Mouse (Mus musculus) intestine, embryonic 14.5 days (tissue): ENCODE data around the gene Wasf3. TPM values are rescaled to one million over a fixed set of nuclear protein-coding genes. Genes with fewer than 3 reads are reported as not detected.

ENCODE experiments used
- ATAC-seq: fragments of 200-750 bp; cut with Nextera tagmentation; replicated peaks from 2 replicates; pipeline ENCODE4 v1.8.0; 2017; ENCODE audit warnings: low read depth, moderate number of reproducible peaks, moderate TSS enrichment, moderate library complexity; ENCODE audit not compliant: low FRiP score, low TSS enrichment
- DNase-seq: peaks from one replicate; pipeline ENCODE4 v3.0.0-alpha.2; 2018; ENCODE audit warnings: low spot score
- H3K27ac ChIP-seq: fragments of 300-500 bp; sonication (generic); 2 replicates; pipeline ENCODE4 v1.5.1; 2014; ENCODE audit warnings: low read depth, mild to moderate bottlenecking, control low read depth
- H3K27me3 ChIP-seq: fragments of 300-500 bp; sonication (generic); replicated peaks from 2 replicates; pipeline ENCODE4 v1.6.1; 2014; ENCODE audit warnings: low read length, control low read depth; ENCODE audit not compliant: control insufficient read depth, insufficient read depth
- H3K36me3 ChIP-seq: fragments of 300-500 bp; sonication (generic); 2 replicates; pipeline ENCODE4 v1.6.1; 2014; ENCODE audit warnings: low read length, control low read depth; ENCODE audit not compliant: control insufficient read depth, insufficient read depth
- H3K4me1 ChIP-seq: fragments of 300-500 bp; sonication (generic); replicated peaks from 2 replicates; pipeline ENCODE4 v1.6.1; 2014; ENCODE audit warnings: low read length, control low read depth, mixed read lengths; ENCODE audit not compliant: control insufficient read depth, insufficient read depth
- H3K4me2 ChIP-seq: fragments of 300-500 bp; sonication (generic); 2 replicates; pipeline ENCODE4 v1.6.1; 2014; ENCODE audit warnings: low read length
- H3K4me3 ChIP-seq: fragments of 300-500 bp; sonication (generic); 2 replicates; pipeline ENCODE4 v1.5.1; 2014; ENCODE audit warnings: low read depth, low read length, control low read depth, mixed read lengths
- H3K9ac ChIP-seq: fragments of 300-500 bp; sonication (generic); 2 replicates; pipeline ENCODE4 v1.6.1; 2014; ENCODE audit warnings: mild to moderate bottlenecking, low read length
- H3K9me3 ChIP-seq: fragments of 300-500 bp; sonication (generic); 2 replicates; pipeline ENCODE4 v1.6.1; 2016; ENCODE audit warnings: low read length, control low read depth; ENCODE audit not compliant: control insufficient read depth
- WGBS: fragments of 180-500 bp; shearing (Covaris S2); extraction: QIAGEN DNeasy Blood & Tissue Kit; methylation state at CpG from one replicate; pipeline ENCODE4 v1.1.7; 2014; 5-methylcytosine and 5-hydroxymethylcytosine counted together
- polyA plus RNA-seq: library from polyadenylated mRNA; unstranded; fragments of >200 nt; fragmentation: Nextera tagmentation; extraction: Ambion mirVana; gene quantifications from 2 replicates; pipeline ENCODE4 v1.2.1, GENCODE M21; 2014

The Wasf3 gene
- polyA plus RNA-seq, 1 experiment from 2014 or later = 1.5 TPM

- ATAC-seq = no peak
- 94% methylated on average over 5 of the region's 5 CpGs for WGBS
- no peak overlapping the region for H3K27ac ChIP-seq
These were observed 55.5 kb downstream of the Wasf3 start for GRCm38 (mm10) chr5:146440273-146440672.

DNA sequence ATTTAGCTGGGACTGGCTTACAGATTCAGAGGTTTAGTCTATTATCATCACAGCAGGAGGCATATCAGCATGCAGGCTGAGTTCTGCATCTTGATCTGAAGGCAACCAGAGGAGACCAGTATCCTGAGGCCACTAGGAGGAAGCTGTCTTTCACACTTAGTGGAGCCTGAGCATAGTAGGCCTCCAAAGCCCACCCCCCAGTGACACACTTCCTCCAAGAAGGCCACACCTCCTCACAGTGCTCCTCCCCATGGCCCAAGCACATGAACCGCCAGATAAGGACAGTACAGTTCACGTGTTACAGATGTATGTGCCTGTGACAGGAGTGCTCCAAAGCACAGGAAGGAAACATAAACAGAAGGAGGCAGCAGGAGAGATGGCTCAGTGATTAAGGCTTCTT, 58.0 kb downstream of the Wasf3 start:
- no peak overlapping the region for H3K4me2 ChIP-seq
- no peaks in the 10 kb centered on the region for H3K36me3 ChIP-seq
- no peak overlapping the region for H3K4me3 ChIP-seq
- no peak overlapping the region for H3K9ac ChIP-seq
- DNase-seq (no peak), ATAC-seq (no peak)
- no peaks in the 10 kb centered on the region for H3K9me3 ChIP-seq
- H3K27me3 ChIP-seq = no peaks in the 10 kb centered on the region
- H3K4me1 ChIP-seq = no peaks in the 10 kb centered on the region
- 65% methylated on average over 2 of the region's 2 CpGs for WGBS
- H3K27ac ChIP-seq = no peak overlapping the region

More at GRCm38 (mm10) chr5:146440273-146440672, 55.5 kb downstream of the Wasf3 start:
- no peaks in the 10 kb centered on the region for H3K4me1 ChIP-seq
- H3K9ac ChIP-seq = no peak overlapping the region
- H3K27me3 ChIP-seq = no peaks in the 10 kb centered on the region
- H3K4me3 ChIP-seq = no peak overlapping the region
- H3K4me2 ChIP-seq = no peak overlapping the region
- DNase-seq = no peak
- no peaks in the 10 kb centered on the region for H3K36me3 ChIP-seq
- no peaks in the 10 kb centered on the region for H3K9me3 ChIP-seq

DNA sequence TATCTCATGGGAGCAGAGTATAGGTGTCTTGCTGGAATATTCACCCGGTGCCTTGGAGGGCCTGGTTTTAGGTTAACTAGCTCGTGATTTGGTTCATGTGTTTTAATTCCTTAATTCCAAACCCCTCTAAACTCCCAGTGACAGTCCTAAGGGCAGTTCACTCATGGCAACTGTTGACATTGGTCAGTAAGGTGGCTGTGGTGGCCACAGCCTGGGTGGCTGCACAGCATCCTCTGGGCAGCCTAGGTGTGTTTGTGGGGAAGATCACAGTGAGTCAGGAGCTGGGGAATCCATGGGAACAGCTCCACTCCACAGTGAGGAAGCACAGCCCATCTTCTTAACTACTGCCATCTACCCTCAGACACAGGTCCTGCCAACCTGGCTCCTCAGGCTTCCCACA, 61.8 kb downstream of the Wasf3 start:
- Histone ChIP-seq H3K27me3 (no peaks in the 10 kb centered on the region), H3K27ac (no peak overlapping the region), H3K9me3 (no peaks in the 10 kb centered on the region), H3K4me1 (no peaks in the 10 kb centered on the region), H3K4me3 (no peak overlapping the region), H3K9ac (no peak overlapping the region), H3K4me2 (no peak overlapping the region), H3K36me3 (no peaks in the 10 kb centered on the region)
- no peak for DNase-seq
- ATAC-seq = no peak
- WGBS = 72% methylated on average over 2 of the region's 2 CpGs

DNA sequence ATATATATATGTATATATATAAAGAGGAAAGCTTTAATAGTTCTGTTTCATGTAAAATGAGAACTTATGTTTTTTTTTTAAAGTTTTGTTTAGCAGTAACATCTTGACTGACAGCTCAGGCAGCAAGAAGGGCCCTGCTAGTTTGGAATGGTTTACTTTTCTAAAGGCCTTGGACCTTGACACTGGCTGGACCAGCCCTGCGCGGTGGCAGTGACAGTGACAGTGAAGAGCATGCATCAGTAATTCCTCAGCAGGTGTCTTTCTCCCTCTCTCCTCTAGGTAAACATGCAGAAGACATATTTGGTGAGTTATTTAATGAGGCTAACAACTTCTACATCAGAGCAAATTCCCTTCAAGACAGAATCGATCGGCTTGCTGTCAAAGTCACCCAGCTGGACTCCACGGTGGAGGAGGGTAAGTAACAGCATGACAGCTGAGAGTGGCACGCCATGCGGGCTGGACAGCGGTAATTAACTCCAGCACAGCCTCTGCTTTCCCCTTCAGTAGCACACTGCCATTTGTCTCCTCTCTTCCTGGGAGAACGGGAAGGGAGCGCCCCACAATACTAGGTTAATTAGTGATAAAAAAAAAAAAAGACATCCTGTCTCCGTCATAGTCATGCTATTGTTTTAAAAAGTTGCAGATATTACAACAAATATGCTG, 66.9 kb downstream of the Wasf3 start:
- Histone ChIP-seq H3K4me2 (no peak overlapping the region), H3K27ac (no peak overlapping the region), H3K4me1 (no peaks in the 10 kb centered on the region), H3K9me3 (no peaks in the 10 kb centered on the region), H3K9ac (no peak overlapping the region), H3K4me3 (no peak overlapping the region), H3K36me3 (no peaks in the 10 kb centered on the region), H3K27me3 (no peaks in the 10 kb centered on the region)
- DNase-seq (no peak), ATAC-seq (no peak)
- WGBS = 78% methylated on average over 11 of the region's 11 CpGs

DNA sequence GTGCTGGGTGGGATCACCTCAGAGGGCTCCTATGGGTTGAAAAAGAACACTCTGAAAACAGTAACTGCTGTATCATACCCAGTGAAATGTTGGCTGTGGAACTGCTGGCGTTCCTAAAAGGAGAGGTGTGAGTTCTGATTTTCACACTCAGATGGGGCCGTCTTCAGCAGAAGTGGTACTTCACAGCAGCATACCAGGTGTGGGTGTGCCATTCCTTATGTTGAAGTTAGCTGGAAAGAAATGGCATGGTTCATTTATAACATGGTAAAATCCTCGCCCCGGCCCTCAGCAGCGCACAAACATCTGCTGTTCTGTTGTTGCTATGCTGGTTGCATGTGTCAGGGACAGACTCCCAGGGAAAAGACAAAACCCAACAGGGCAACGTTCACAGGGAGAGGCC, 68.8 kb downstream of the Wasf3 start:
- Histone ChIP-seq H3K27me3 (no peaks in the 10 kb centered on the region), H3K36me3 (no peaks in the 10 kb centered on the region), H3K27ac (no peak overlapping the region), H3K4me1 (no peaks in the 10 kb centered on the region), H3K4me3 (no peak overlapping the region), H3K4me2 (no peak overlapping the region), H3K9ac (no peak overlapping the region), H3K9me3 (no peaks in the 10 kb centered on the region)
- ATAC-seq (no peak), DNase-seq (no peak)
- 93% methylated on average over 6 of the region's 6 CpGs for WGBS

DNA sequence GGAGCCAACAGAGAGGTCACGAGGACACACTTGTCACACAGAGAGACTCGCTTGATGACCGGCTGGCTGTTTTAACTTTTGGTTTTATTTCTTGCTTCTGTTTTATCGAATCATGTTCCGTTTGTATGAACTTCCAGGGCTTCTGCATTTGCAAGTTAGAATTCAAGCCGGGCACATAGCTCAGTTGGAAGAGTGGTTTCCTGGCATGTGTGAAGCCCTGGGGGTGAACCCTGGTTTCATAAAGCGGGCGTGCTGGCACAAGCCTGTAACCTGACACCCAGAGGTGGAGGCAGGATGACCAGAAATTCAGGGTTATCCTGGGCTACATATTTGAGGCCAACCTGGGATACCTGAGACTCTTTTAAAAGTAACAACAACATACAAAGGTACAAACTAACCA, 76.8 kb downstream of the Wasf3 start:
- WGBS = 81% methylated on average over 8 of the region's 8 CpGs
- Histone ChIP-seq H3K9ac (no peak overlapping the region), H3K36me3 (no peaks in the 10 kb centered on the region), H3K27me3 (no peaks in the 10 kb centered on the region), H3K4me3 (no peak overlapping the region), H3K27ac (no peak overlapping the region), H3K4me2 (no peak overlapping the region), H3K4me1 (no peaks in the 10 kb centered on the region), H3K9me3 (no peaks in the 10 kb centered on the region)
- no peak for ATAC-seq
- no peak for DNase-seq

DNA sequence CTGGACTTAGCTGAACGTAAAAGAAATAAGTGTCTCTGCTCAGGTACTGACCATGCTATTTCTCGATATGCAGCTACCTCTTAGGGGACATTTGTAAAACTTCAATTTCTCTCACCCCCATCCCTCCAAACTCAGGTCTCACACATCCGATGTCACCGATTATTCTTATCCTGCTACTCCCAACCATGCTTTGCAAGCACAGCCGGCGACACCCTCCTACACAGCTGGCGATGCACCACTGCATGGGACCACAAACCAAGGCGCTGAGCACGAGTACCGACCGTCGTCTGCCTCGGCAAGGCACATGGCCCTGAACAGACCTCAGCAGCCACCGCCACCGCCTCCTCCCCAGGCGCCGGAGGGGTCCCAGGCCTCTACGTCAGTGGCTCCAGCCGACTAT, 81.9 kb downstream of the Wasf3 start:
- H3K27me3 ChIP-seq = no peaks in the 10 kb centered on the region
- H3K27ac ChIP-seq = no peak overlapping the region
- H3K4me1 ChIP-seq = no peaks in the 10 kb centered on the region
- DNase-seq = no peak
- no peaks in the 10 kb centered on the region for H3K9me3 ChIP-seq
- H3K4me3 ChIP-seq = no peak overlapping the region
- no peak overlapping the region for H3K9ac ChIP-seq
- no peak overlapping the region for H3K4me2 ChIP-seq
- ATAC-seq = no peak
- no peaks in the 10 kb centered on the region for H3K36me3 ChIP-seq
- 94% methylated on average over 19 of the region's 19 CpGs for WGBS

DNA sequence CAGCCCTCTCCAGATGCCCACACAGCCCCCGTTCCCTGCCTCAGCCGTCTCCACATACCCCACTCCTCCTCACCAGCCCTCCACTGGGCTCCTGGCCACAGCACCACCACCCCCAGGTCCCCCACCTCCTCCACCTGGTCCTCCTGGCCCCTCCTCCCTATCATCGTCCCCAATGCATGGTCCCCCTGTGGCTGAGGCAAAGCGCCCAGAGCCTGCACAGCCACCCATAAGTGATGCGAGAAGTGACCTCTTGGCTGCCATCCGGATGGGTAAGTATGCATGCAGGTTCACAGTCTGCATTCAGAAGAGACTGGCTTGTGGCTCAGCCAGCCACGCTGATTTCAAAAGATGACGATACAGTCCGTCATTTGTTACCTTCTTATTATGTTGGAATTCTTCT, 83.5 kb downstream of the Wasf3 start:
- no peaks in the 10 kb centered on the region for H3K27me3 ChIP-seq
- no peak overlapping the region for H3K4me2 ChIP-seq
- no peak overlapping the region for H3K9ac ChIP-seq
- DNase-seq = no peak
- no peaks in the 10 kb centered on the region for H3K9me3 ChIP-seq
- H3K4me1 ChIP-seq = no peaks in the 10 kb centered on the region
- no peak overlapping the region for H3K27ac ChIP-seq
- no peak overlapping the region for H3K4me3 ChIP-seq
- H3K36me3 ChIP-seq = no peaks in the 10 kb centered on the region
- ATAC-seq = no peak
- 93% methylated on average over 9 of the region's 9 CpGs for WGBS

DNA sequence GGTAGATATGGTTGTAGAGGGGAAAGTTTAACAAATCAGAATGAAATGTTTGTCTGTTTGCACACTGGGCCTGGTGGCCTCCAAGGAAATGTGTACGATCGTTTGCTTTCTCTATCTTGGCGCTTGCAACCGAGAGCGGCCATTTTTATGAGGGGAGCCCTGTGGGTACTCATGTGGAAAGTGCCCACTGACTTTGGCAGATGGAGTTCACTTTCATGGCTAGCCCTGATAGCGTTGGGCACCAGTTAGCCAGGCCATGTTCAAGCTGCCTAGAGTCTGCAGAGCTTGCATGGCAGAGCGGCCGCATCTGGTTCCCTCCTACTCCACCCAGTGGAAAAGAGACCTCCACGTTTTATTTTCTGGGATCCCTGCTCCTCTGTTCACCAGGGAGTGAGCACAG, 86.0 kb downstream of the Wasf3 start:
- ATAC-seq = no peak
- Histone ChIP-seq H3K27ac (no peak overlapping the region), H3K4me2 (no peak overlapping the region), H3K4me3 (no peak overlapping the region), H3K9me3 (no peaks in the 10 kb centered on the region), H3K27me3 (no peaks in the 10 kb centered on the region), H3K4me1 (no peaks in the 10 kb centered on the region), H3K9ac (no peak overlapping the region), H3K36me3 (no peaks in the 10 kb centered on the region)
- 83% methylated on average over 9 of the region's 9 CpGs for WGBS
- no peak for DNase-seq
